Mouse (Mus musculus) retina, postnatal 1 day (tissue): ENCODE data around the gene Astl.

Source experiments
- DNase-seq: peaks from one replicate; pipeline ENCODE4 v3.0.0-alpha.2; 2012

Gene Astl

GRCm38 (mm10) chr2:127369703-127370376 lies 31.4 kb downstream of the Astl start:
- no peak for DNase-seq

GRCm38 (mm10) chr2:127370561-127371483 lies 32.4 kb downstream of the Astl start:
- no peak for DNase-seq

DNA sequence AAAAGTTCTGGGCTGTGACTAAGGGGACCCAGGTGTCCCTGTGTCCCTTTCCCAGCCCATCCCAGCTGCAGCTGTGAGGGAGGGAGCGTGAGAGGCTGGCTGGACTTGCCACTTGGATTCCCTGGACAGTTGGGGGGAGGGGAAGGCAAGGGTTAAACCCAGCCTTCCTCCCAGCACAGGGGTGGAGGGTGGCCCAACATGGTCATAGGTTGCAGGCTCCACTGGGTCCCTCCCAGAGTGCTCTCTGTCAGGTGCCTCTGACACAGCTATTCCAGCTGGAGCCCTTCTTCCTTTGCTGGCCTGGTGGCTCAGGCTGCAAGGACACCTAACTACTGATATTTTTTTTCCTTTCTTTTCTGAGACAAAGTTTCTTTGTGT lies 33.0 kb downstream of the Astl start:
- no peak for DNase-seq

DNA sequence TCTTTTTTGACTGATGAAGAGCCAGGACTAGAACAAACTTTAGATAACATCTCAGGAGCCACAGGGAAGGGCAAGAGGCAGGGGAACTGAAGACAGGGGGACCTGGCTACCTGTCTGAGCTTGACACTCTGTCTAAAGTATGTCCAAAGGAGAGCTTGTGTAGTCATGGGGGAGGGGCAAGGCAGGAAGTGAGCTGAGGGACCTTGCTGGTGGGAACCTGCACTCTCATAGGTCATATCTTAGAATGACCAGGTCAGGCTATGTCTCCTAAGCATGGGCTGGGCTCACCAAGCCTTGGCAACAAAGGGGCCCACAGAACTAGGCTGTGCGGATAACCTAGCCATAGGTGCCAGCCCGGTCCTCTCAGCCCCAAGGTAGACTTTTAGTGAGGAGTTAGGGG lies 33.6 kb downstream of the Astl start:
- no peak for DNase-seq

- no peak for DNase-seq
Observed at GRCm38 (mm10) chr2:127374131-127374530, 35.7 kb downstream of the Astl start.

DNA sequence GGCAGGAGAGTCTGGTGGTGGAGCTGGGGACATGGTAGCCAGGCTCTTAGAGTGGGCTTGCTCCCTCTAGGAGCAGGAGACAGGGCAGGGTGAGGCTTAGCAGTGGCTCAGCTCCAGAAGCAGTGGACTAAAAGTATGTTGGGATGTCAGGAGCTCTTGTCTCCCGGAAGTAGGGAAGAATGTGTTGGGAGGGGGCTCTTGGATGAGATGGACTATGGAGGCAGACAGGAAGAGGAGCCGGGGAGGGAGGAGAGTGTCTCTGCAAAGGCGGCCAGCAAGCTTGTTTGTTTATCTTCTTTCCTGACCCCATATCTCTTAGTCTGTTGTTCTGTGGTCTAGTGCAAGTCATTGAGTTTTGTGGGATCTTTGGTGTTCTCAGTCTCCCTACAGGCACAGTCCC lies 36.6 kb downstream of the Astl start:
- DNase-seq = no peak

DNA sequence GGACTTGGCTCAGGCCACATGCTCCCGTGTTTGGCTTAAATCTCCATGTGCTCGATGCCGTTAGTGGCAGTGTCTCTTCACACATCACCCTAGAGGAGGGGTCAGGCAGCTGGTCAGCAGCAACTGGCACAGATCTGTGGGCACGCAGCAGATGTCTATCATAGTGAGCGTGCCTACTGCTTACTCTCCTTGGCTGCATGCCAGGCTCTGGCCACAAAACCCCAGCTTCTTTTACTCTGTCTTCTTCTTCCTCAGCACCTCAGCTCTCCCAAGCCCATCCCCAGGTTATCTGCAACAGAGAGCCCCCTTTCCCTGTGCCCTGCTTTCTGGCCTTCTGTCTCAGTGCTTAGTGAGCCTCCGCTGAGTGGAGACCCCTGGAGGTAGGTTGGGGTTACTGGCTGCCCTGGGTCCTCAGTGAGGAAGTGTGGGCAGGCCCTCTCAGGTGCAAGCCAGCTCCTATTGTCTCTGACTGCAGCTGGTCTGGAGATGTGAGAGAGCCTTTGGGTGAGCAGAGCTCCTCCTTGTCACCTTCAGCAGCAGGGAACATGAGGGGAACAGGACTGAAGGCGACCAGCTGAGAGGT lies 37.4 kb downstream of the Astl start:
- peak; percentile 74 for DNase-seq

DNA sequence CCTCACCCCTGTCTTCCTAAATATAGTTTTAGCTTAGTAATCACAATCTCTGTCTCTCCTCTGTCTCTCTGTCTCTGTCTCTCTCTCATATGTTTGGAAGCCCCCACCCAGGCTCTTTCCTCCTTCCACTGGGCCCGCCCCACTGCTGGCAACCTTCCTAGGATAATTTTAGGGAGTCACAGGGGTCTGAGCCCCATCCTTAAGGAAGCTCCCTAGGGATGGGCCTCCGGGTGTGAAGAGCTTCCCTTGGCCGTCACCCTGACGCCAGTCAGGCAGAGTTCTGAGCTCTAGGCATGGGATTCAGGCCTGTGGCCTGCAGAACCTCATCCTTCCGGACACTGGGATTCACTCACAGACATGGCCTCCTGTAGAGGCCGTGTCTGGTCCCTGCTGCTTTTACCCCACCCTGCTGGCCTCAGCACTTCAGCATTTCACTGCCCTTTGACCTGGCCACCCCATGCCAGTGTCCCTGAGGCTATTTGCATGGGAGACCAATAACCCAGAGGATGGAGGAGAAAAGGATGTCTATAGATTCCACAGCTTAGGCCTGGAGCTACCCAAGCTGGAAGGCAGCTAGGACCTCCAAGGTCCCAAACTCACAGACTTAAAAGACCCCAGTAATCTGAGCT lies 38.1 kb downstream of the Astl start:
- no peak for DNase-seq

GRCm38 (mm10) chr2:127377942-127378610 lies 39.6 kb downstream of the Astl start:
- peak; percentile 44 for DNase-seq

DNA sequence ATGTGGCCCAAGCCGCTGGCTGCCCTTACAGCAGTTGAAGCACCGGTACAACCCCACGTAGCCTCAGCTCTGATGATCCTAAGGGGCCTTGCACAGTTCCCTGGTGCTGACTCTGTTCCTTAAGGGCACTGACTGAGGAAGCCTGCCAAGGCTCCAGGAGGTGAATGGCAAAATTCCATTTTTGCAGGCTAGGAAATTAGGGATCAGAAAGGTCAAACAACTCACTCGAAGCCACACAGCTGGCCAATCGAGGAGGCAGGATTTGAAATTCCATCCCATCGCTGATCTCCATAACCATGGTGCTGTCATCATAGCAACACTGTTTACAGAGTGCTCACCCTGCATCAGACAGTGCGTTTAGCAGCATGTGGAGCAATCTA lies 40.2 kb downstream of the Astl start:
- DNase-seq = no peak

DNA sequence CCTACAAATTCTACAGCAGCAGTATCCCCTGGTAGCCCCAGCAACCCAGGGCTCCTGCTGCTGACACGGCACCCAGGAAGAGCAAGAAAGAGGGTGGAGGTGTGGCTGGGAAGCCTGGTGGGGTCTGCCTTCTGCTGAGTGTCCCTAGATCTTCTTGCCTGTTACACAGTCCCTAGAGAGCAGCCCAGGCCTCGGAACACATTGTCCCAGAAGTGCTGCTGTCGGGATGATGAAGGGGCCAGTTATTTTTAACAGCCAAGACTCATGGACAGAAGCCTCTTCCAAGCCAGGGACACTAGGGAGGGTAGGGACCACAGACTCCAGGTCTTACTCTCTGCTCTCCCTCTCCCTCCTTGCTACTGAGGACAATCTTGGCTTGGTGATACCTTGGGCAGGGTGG lies 40.8 kb downstream of the Astl start:
- no peak for DNase-seq

- no peak for DNase-seq
Observed at GRCm38 (mm10) chr2:127383881-127384280, 45.4 kb downstream of the Astl start.

- DNase-seq = no peak
Observed at GRCm38 (mm10) chr2:127387521-127387920, 49.1 kb downstream of the Astl start.

DNA sequence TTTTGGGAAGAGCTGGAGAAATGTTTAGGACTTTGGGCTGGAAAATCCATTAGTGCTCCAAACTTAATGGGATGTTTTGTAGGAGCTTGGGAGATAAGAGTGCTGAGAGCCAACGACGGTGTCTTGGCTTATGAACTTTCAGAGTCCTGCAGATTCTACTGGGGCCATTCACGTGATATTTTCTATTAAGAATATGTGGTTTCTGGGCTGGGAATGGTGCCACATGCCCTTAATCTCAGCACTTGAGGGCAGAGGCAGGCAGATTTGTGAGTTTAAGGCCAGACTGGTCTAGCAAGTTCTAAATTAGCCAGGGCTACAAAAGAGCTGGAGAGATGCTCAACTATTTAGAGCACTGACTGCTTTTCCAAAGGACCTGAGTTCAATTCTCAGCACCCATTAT lies 51.9 kb downstream of the Astl start:
- DNase-seq = no peak

GRCm38 (mm10) chr2:127390846-127391245 lies 52.4 kb downstream of the Astl start:
- DNase-seq = no peak

- DNase-seq = no peak
Observed at GRCm38 (mm10) chr2:127391323-127391722, 52.9 kb downstream of the Astl start.

DNA sequence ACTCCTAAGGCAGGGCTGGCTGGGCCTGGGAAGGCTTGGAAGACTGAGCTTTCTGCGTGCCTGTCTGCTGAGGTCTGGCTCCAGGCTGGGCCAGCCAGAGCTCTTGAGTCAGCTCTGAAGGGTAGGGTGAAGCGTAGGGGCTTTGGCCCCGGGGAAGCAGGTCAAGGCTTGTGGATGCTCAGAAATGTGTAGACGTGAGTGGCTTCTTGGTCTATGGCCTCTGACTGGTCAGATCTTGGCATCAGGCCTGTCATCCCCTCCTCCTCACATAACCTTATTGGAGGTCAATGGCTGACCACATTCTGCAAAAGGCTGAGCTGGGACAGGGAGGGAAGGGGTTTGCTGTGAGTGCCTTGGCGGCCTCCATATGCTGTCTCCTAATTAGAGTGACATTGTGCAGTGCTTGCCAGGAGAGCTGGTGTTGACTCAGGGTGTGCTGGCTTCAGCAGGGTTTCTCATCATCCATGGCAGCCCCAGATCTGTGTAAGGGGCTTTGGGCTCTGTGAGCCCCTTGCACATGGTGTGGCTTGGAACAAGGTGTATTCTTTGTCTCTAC lies 56.2 kb downstream of the Astl start:
- DNase-seq = no peak

DNA sequence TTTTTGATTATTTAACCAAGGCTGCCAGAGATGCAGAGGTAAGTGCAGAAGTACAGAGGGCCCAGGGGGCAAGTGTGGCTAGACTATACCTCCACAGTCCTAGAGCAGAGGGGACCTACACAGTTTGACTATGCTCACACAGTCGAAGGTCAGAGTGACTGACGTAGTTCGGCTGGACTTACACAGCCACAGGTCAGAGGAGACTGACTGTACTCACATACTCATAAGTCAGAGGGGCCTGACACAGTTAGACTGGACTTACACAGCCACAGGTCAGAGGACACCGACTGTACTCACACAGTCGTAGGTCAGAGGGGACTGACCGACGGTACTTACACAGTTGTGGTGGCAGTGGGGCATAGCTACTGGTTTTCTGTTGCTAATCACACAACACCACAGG lies 60.3 kb downstream of the Astl start:
- no peak for DNase-seq
